Mouse (Mus musculus): ENCODE results near the gene Klhl6. TPM values are rescaled to one million over a fixed set of nuclear protein-coding genes. Genes with fewer than 3 reads are reported as not detected.
A peak's percentile ranks its signal among the peaks of the same experiment; 100 is the strongest.

Gene Klhl6
- total RNA-seq, 2 experiments from 2014 or later = 68.4 to 107 TPM

- ATAC-seq (ENCODE audit: poor library complexity, severe bottlenecking) = no peak
These were observed 10.0 kb downstream of the Klhl6 start for GRCm38 (mm10) chr16:19972736-19973350.

- peak; percentile 60 for ATAC-seq (ENCODE audit: poor library complexity, severe bottlenecking)
These were observed 13.3 kb downstream of the Klhl6 start for GRCm38 (mm10) chr16:19969506-19969905.

- no peak for ATAC-seq (ENCODE audit: poor library complexity, severe bottlenecking)
These were observed 14.2 kb downstream of the Klhl6 start for GRCm38 (mm10) chr16:19968666-19969065.

GRCm38 (mm10) chr16:19967897-19968392 lies 14.9 kb downstream of the Klhl6 start:
- no peak for ATAC-seq (ENCODE audit: poor library complexity, severe bottlenecking)

- ATAC-seq (ENCODE audit: poor library complexity, severe bottlenecking) = peak; percentile 58
These were observed 15.9 kb downstream of the Klhl6 start for GRCm38 (mm10) chr16:19966976-19967375.

- no peak for ATAC-seq (ENCODE audit: poor library complexity, severe bottlenecking)
These were observed 16.4 kb downstream of the Klhl6 start for GRCm38 (mm10) chr16:19966437-19966836.

- ATAC-seq (ENCODE audit: poor library complexity, severe bottlenecking) = peak; percentile 88
These were observed 19.9 kb downstream of the Klhl6 start for GRCm38 (mm10) chr16:19962951-19963350.

- no peak for ATAC-seq (ENCODE audit: poor library complexity, severe bottlenecking)
These were observed 21.8 kb downstream of the Klhl6 start for GRCm38 (mm10) chr16:19961070-19961469.

- ATAC-seq (ENCODE audit: poor library complexity, severe bottlenecking) = no peak
These were observed 22.3 kb downstream of the Klhl6 start for GRCm38 (mm10) chr16:19960407-19961058.

- ATAC-seq (ENCODE audit: poor library complexity, severe bottlenecking) = no peak
These were observed 25.8 kb downstream of the Klhl6 start for GRCm38 (mm10) chr16:19957051-19957450.

GRCm38 (mm10) chr16:19947336-19947735 lies 35.5 kb downstream of the Klhl6 start:
- no peak for ATAC-seq (ENCODE audit: poor library complexity, severe bottlenecking)

GRCm38 (mm10) chr16:19946578-19947298 lies 36.1 kb downstream of the Klhl6 start:
- no peak for ATAC-seq (ENCODE audit: poor library complexity, severe bottlenecking)

GRCm38 (mm10) chr16:19920823-19921222 lies 62.0 kb downstream of the Klhl6 start:
- ATAC-seq (ENCODE audit: poor library complexity, severe bottlenecking) = no peak

- no peak for ATAC-seq (ENCODE audit: poor library complexity, severe bottlenecking)
These were observed 64.6 kb downstream of the Klhl6 start for GRCm38 (mm10) chr16:19918286-19918685.

GRCm38 (mm10) chr16:19912582-19912981 lies 70.3 kb downstream of the Klhl6 start:
- ATAC-seq (ENCODE audit: poor library complexity, severe bottlenecking) = peak; percentile 59

- ATAC-seq (ENCODE audit: poor library complexity, severe bottlenecking) = 0 out of 2 replicates have a peak, but pooled peaks have one; percentile 28
These were observed 74.5 kb downstream of the Klhl6 start for GRCm38 (mm10) chr16:19908291-19908690.

- ATAC-seq (ENCODE audit: poor library complexity, severe bottlenecking) = peak; percentile 81
These were observed 75.7 kb downstream of the Klhl6 start for GRCm38 (mm10) chr16:19907103-19907502.

GRCm38 (mm10) chr16:19904734-19905479 lies 77.9 kb downstream of the Klhl6 start:
- no peak for ATAC-seq (ENCODE audit: poor library complexity, severe bottlenecking)

GRCm38 (mm10) chr16:19903792-19904191 lies 79.0 kb downstream of the Klhl6 start:
- ATAC-seq (ENCODE audit: poor library complexity, severe bottlenecking) = no peak
